Mouse (Mus musculus) heart, embryonic 12.5 days (tissue): ENCODE measurements around the gene Cpne9. TPM values are rescaled to one million over a fixed set of nuclear protein-coding genes. Genes with fewer than 3 reads are reported as not detected.

Experiments used
- ATAC-seq: fragments of 200-750 bp; cut with Nextera tagmentation; 2 replicates; pipeline ENCODE4 v1.8.0; 2017; ENCODE audit warnings: moderate TSS enrichment, moderate library complexity; ENCODE audit not compliant: insufficient number of reproducible peaks, low FRiP score
- H3K27ac ChIP-seq: fragments of 300-500 bp; sonication (generic); 2 replicates; pipeline ENCODE4 v1.5.1; 2016; ENCODE audit warnings: mild to moderate bottlenecking, moderate library complexity; ENCODE audit not compliant: poor library complexity, severe bottlenecking
- H3K27me3 ChIP-seq: fragments of 300-500 bp; sonication (generic); replicated peaks from 2 replicates; pipeline ENCODE4 v1.6.1; 2016; ENCODE audit warnings: mild to moderate bottlenecking, moderate library complexity
- H3K36me3 ChIP-seq: fragments of 300-500 bp; sonication (generic); 2 replicates; pipeline ENCODE4 v1.6.1; 2016; ENCODE audit warnings: mild to moderate bottlenecking, moderate library complexity
- H3K4me1 ChIP-seq: fragments of 300-500 bp; sonication (generic); replicated peaks from 2 replicates; pipeline ENCODE4 v1.6.1; 2016; ENCODE audit warnings: mild to moderate bottlenecking
- H3K4me2 ChIP-seq: fragments of 300-500 bp; sonication (generic); 2 replicates; pipeline ENCODE4 v1.6.1; 2016; ENCODE audit warnings: mild to moderate bottlenecking, moderate library complexity
- H3K4me3 ChIP-seq: fragments of 300-500 bp; sonication (generic); 2 replicates; pipeline ENCODE4 v1.5.1; 2016; ENCODE audit warnings: mild to moderate bottlenecking
- H3K9ac ChIP-seq: fragments of 300-500 bp; sonication (generic); 2 replicates; pipeline ENCODE4 v1.6.1; 2016; ENCODE audit warnings: mild to moderate bottlenecking, moderate library complexity
- H3K9me3 ChIP-seq: fragments of 300-500 bp; sonication (generic); replicated peaks from 2 replicates; pipeline ENCODE4 v1.6.1; 2016; ENCODE audit warnings: mild to moderate bottlenecking, moderate library complexity
- WGBS: fragments of 180-500 bp; shearing (Covaris S2); methylation state at CpG from one replicate; pipeline ENCODE4 v1.1.7; 2016; 5-methylcytosine and 5-hydroxymethylcytosine counted together
- polyA plus RNA-seq: library from polyadenylated mRNA; unstranded; fragments of >200 nt; fragmentation: Nextera tagmentation; extraction: Ambion mirVana; gene quantifications from 2 replicates; pipeline ENCODE4 v1.2.1, GENCODE M21; 2016

The Cpne9 gene
- polyA plus RNA-seq, 1 experiment from 2014 or later, result 0.08 TPM

- WGBS, result 86% methylated on average over 8 of the region's 8 CpGs
- Histone ChIP-seq H3K4me1 (peaks cover 15% of the 10 kb centered on the region), H3K4me2 (no peak overlapping the region), H3K9ac (no peak overlapping the region), H3K9me3 (no peaks in the 10 kb centered on the region), H3K27ac (no peak overlapping the region), H3K36me3 (peaks cover 93% of the 10 kb centered on the region), H3K27me3 (no peaks in the 10 kb centered on the region), H3K4me3 (no peak overlapping the region)
- ATAC-seq, result no peak
Observed at GRCm38 (mm10) chr6:113264429-113264828, 17.7 kb upstream of the Cpne9 start.

GRCm38 (mm10) chr6:113266996-113267655 lies 15.0 kb upstream of the Cpne9 start:
- H3K27me3 ChIP-seq, result no peaks in the 10 kb centered on the region
- ATAC-seq, result no peak
- no peaks in the 10 kb centered on the region for H3K9me3 ChIP-seq
- H3K27ac ChIP-seq, result no peak overlapping the region
- no peak overlapping the region for H3K4me2 ChIP-seq
- WGBS, result 72% methylated on average over 7 of the region's 7 CpGs
- H3K36me3 ChIP-seq, result peaks cover 95% of the 10 kb centered on the region
- H3K4me1 ChIP-seq, result peaks cover 15% of the 10 kb centered on the region
- H3K4me3 ChIP-seq, result no peak overlapping the region
- no peak overlapping the region for H3K9ac ChIP-seq

DNA sequence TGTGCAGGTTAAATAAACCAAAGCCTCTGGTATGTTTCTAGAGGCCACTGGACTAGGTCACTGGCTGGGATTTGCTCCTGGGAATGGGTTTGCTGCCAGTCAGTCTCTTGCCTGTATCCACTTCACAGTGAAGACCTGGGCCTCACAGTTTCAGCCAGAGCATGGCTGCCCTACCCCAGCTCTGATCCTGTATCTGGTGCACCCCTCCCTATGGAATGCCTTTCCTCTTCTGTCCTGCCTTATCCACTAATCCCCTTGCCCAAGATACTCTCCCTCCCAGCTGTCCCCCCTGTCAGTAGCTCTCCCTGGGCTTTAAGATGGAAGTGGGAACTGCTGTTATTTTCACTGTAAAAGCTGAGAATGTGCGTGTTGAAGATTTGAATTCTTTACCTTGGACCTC lies 14.1 kb upstream of the Cpne9 start:
- WGBS, result 72% methylated on average over 1 of the region's 1 CpGs
- peaks cover 15% of the 10 kb centered on the region for H3K4me1 ChIP-seq
- H3K9ac ChIP-seq, result no peak overlapping the region
- no peaks in the 10 kb centered on the region for H3K27me3 ChIP-seq
- H3K36me3 ChIP-seq, result peaks cover 94% of the 10 kb centered on the region
- no peak for ATAC-seq
- H3K4me2 ChIP-seq, result no peak overlapping the region
- no peak overlapping the region for H3K27ac ChIP-seq
- no peaks in the 10 kb centered on the region for H3K9me3 ChIP-seq
- no peak overlapping the region for H3K4me3 ChIP-seq

GRCm38 (mm10) chr6:113272365-113272764 lies 9.7 kb upstream of the Cpne9 start:
- no peak overlapping the region for H3K27ac ChIP-seq
- H3K27me3 ChIP-seq, result no peaks in the 10 kb centered on the region
- no peak overlapping the region for H3K4me3 ChIP-seq
- H3K9ac ChIP-seq, result no peak overlapping the region
- no peak for ATAC-seq
- peaks cover 87% of the 10 kb centered on the region for H3K36me3 ChIP-seq
- H3K4me2 ChIP-seq, result no peak overlapping the region
- 78% methylated on average over 3 of the region's 3 CpGs for WGBS
- no peaks in the 10 kb centered on the region for H3K9me3 ChIP-seq
- H3K4me1 ChIP-seq, result peaks cover 10% of the 10 kb centered on the region

GRCm38 (mm10) chr6:113276846-113277245 lies 5.3 kb upstream of the Cpne9 start:
- WGBS, result 60% methylated on average over 4 of the region's 4 CpGs
- H3K27me3 ChIP-seq, result peaks cover 5% of the 10 kb centered on the region
- H3K9ac ChIP-seq, result no peak overlapping the region
- no peak overlapping the region for H3K4me2 ChIP-seq
- H3K4me1 ChIP-seq, result no peaks in the 10 kb centered on the region
- no peak overlapping the region for H3K4me3 ChIP-seq
- no peak for ATAC-seq
- no peak overlapping the region for H3K27ac ChIP-seq
- H3K9me3 ChIP-seq, result no peaks in the 10 kb centered on the region
- peaks cover 54% of the 10 kb centered on the region for H3K36me3 ChIP-seq

GRCm38 (mm10) chr6:113281676-113282075 lies 431 bp upstream of the Cpne9 start:
- WGBS, result 47% methylated on average over 6 of the region's 6 CpGs
- ATAC-seq, result no peak
- H3K27me3 ChIP-seq, result peaks cover 47% of the 10 kb centered on the region

DNA sequence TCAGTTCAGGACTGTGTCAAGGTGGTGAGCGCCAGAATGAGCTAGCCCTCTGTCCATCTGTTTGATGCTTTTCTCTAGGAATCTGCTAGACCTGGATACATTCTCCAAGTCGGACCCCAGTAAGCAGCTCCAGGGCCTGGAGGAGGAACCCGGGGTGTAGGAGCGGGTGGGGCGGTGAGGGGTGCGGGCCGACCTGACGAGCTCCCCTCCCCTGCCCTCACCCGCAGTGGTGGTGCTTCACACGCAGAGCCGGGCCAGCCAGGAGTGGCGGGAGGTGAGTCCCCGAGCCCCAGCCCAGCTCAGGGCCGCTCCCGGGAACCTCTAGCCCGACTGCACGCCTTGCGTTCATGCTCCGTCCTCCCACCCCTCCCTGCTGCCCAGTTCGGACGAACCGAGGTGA lies 862 bp downstream of the Cpne9 start:
- no peak for ATAC-seq
- Histone ChIP-seq H3K4me2 (no peak overlapping the region), H3K9ac (no peak overlapping the region), H3K27ac (no peak overlapping the region), H3K4me3 (no peak overlapping the region), H3K9me3 (no peaks in the 10 kb centered on the region), H3K27me3 (peaks cover 51% of the 10 kb centered on the region), H3K36me3 (peaks cover 9% of the 10 kb centered on the region; the same call in 1 of the 2 replicates), H3K4me1 (peaks cover 6% of the 10 kb centered on the region)
- 2% methylated on average over 19 of the region's 22 CpGs for WGBS

More at GRCm38 (mm10) chr6:113281676-113282075, 431 bp upstream of the Cpne9 start:
- no peak overlapping the region for H3K9ac ChIP-seq
- no peak overlapping the region for H3K27ac ChIP-seq
- H3K36me3 ChIP-seq, result peaks cover 16% of the 10 kb centered on the region
- peaks cover 6% of the 10 kb centered on the region for H3K4me1 ChIP-seq
- no peak overlapping the region for H3K4me3 ChIP-seq
- no peaks in the 10 kb centered on the region for H3K9me3 ChIP-seq
- no peak overlapping the region for H3K4me2 ChIP-seq

DNA sequence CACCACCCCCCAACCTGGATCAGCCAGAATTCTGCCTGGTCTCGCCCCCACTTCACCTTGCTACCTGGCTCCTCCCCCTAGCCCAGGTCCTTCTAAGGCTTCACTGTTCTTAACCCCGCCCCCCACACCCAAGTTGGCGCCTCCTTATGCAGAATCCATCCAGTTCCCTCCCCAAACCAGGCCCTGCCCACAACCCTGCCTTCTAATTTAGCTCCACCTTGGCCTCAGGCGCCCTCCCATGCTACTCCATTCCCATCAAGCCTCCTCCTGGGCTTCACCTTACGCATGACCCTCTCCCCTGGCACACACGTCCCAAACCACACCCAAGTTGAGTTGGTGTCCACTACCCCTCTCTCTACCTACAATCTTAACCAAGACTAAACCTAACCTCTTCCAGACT lies 1.4 kb downstream of the Cpne9 start:
- Histone ChIP-seq H3K27ac (no peak overlapping the region), H3K27me3 (peaks cover 51% of the 10 kb centered on the region), H3K9me3 (no peaks in the 10 kb centered on the region), H3K36me3 (peaks cover 6% of the 10 kb centered on the region; the same call in 1 of the 2 replicates), H3K4me1 (peaks cover 6% of the 10 kb centered on the region), H3K4me2 (no peak overlapping the region), H3K4me3 (no peak overlapping the region), H3K9ac (no peak overlapping the region)
- WGBS, result 13% methylated on average over 6 of the region's 6 CpGs
- no peak for ATAC-seq

DNA sequence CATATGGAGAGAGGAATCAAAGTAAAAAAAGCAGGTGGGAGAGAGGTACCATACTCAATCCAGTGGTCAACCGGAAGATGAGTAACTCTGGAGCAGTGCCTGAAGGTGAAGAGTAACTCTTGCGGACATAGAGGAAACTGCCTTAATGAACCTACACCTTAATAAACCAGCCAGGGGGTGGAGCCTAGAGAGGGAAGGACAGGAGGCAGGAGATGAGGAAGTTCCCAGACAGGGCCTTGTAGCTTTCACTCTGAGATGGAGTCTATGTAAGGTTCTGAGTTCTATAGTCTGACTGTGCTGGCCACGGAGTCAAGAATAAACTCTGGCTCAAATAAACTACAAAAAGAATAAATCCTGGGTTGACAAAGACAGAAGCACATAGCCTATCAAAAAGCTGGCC lies 2.8 kb downstream of the Cpne9 start:
- H3K9me3 ChIP-seq, result no peaks in the 10 kb centered on the region
- H3K4me2 ChIP-seq, result no peak overlapping the region
- WGBS, result 68% methylated on average over 3 of the region's 3 CpGs
- H3K27ac ChIP-seq, result no peak overlapping the region
- peaks cover 5% of the 10 kb centered on the region; the same call in 1 of the 2 replicates for H3K36me3 ChIP-seq
- no peak overlapping the region for H3K9ac ChIP-seq
- peaks cover 6% of the 10 kb centered on the region for H3K4me1 ChIP-seq
- no peak overlapping the region for H3K4me3 ChIP-seq
- H3K27me3 ChIP-seq, result peaks cover 51% of the 10 kb centered on the region
- ATAC-seq, result no peak

GRCm38 (mm10) chr6:113286316-113286715 lies 4.2 kb downstream of the Cpne9 start:
- no peak overlapping the region for H3K4me3 ChIP-seq
- peaks cover 6% of the 10 kb centered on the region for H3K4me1 ChIP-seq
- WGBS, result 67% methylated on average over 1 of the region's 1 CpGs
- no peak for ATAC-seq
- no peak overlapping the region for H3K9ac ChIP-seq
- no peaks in the 10 kb centered on the region for H3K9me3 ChIP-seq
- H3K27me3 ChIP-seq, result peaks cover 51% of the 10 kb centered on the region
- H3K36me3 ChIP-seq, result no peaks in the 10 kb centered on the region
- no peak overlapping the region for H3K27ac ChIP-seq
- H3K4me2 ChIP-seq, result no peak overlapping the region

- peaks cover 4% of the 10 kb centered on the region for H3K4me1 ChIP-seq
- ATAC-seq, result no peak
- H3K4me2 ChIP-seq, result no peak overlapping the region
- no peak overlapping the region for H3K27ac ChIP-seq
- H3K36me3 ChIP-seq, result no peaks in the 10 kb centered on the region
- no peaks in the 10 kb centered on the region for H3K9me3 ChIP-seq
- 57% methylated on average over 4 of the region's 4 CpGs for WGBS
- H3K9ac ChIP-seq, result no peak overlapping the region
- peaks cover 43% of the 10 kb centered on the region for H3K27me3 ChIP-seq
- no peak overlapping the region for H3K4me3 ChIP-seq
Observed at GRCm38 (mm10) chr6:113287236-113287635, 5.1 kb downstream of the Cpne9 start.

GRCm38 (mm10) chr6:113289346-113289745 lies 7.2 kb downstream of the Cpne9 start:
- no peak for ATAC-seq
- Histone ChIP-seq H3K4me2 (no peak overlapping the region), H3K27me3 (peaks cover 22% of the 10 kb centered on the region), H3K36me3 (no peaks in the 10 kb centered on the region), H3K27ac (no peak overlapping the region), H3K4me1 (no peaks in the 10 kb centered on the region), H3K4me3 (no peak overlapping the region), H3K9ac (no peak overlapping the region), H3K9me3 (no peaks in the 10 kb centered on the region)
- WGBS, result 84% methylated on average over 15 of the region's 15 CpGs
